Mouse (Mus musculus) cortical plate, adult 2 months (tissue): ENCODE data around the gene Ttll11.

ENCODE experiments used
- CTCF ChIP-seq: fragments of 200-500 bp; IDR thresholded peaks from 2 replicates; pipeline ENCODE4 v1.5.1; 2011; ENCODE audit warnings: mild to moderate bottlenecking, control low read depth, low read length; ENCODE audit not compliant: insufficient read depth; ENCODE audit errors: extremely low read depth
- POLR2A ChIP-seq: fragments of 200-500 bp; IDR thresholded peaks from 2 replicates; pipeline ENCODE4 v1.6.1; 2011; ENCODE audit warnings: mild to moderate bottlenecking, low read length, control low read depth; ENCODE audit not compliant: insufficient read depth; ENCODE audit errors: extremely low read depth

DNA sequence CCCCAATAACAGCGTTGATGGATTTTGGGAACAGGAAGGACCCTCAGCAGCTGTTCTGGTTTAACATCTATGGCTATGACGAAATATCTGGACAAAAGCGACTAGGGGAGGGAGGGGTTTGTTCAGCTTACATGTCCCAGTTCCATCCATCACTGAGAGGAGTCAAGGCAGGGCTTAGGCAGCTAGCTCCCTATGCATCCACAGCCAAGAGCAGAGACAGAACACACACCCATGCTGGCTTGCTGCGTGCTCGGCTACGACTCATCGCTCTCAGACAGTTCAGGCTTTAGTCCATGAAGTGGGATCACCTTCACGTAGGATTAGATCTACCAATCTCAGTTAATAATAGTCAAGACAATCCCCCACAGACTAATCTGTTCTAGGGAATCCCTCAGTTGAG lies 105.3 kb downstream of the Ttll11 start:
- TF ChIP-seq CTCF (no peak), POLR2A (no peak)
